Mouse (Mus musculus): ENCODE measurements around the gene Foxn2.

DNA sequence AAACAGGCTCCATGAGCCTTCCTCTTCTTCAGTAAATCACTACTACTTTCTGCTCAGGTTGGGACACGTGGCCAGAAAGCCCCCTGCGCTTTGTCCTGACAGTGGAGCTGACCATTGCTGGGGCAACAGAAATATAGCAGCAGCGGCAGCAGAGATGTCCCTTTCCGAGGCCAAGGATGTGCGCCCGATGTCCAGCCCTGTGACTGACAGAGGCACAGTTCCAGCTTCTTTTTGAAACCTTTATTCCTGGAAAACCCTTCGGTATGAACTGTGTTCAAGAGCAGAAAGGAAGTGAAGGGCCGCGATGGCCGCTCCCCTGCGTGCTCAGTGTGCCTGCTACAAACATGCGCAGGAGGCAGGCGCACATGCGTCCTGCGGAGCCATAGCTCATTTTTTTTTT, 65.4 kb downstream of the Foxn2 start:
- TF ChIP-seq POLR2A (IDR thresholded peaks at IDR 0.05; ENCODE audit: control insufficient read depth, low read depth, low read length) (no peak), CTCF (IDR thresholded peaks at IDR 0.05; ENCODE audit: control insufficient read depth, insufficient read depth, insufficient replicate concordance, low read depth, low read length) (no peak)
